Mouse (Mus musculus) MEL (cell line): ENCODE data around the gene Abcc2. TPM values are rescaled to one million over a fixed set of nuclear protein-coding genes. Genes with fewer than 3 reads are reported as not detected.

Source experiments
- DNase-seq: peaks from one replicate; pipeline ENCODE4 v3.0.0; 2011; ENCODE audit warnings: low read depth, low spot score
- H3K27ac ChIP-seq: 2 replicates; pipeline ENCODE4 v1.5.1; 2012; ENCODE audit warnings: low read depth, mild to moderate bottlenecking, control low read depth, low read length, moderate library complexity; ENCODE audit not compliant: control insufficient read depth
- H3K27me3 ChIP-seq, 2 experiments: fragments of 150-350 bp in 1 of 2; sonication (generic) in 1 of 2; 2 replicates each; pipeline ENCODE4 v1.6.1; 2012; ENCODE audit warnings: low read length in 2 of 2, mild to moderate bottlenecking in 2 of 2, improper control_type of control experiment in 1 of 2, moderate library complexity in 1 of 2; ENCODE audit not compliant: insufficient read depth in 2 of 2, control insufficient read depth in 1 of 2
- H3K36me3 ChIP-seq, 2 experiments: 2 replicates each; pipeline ENCODE4 v1.6.1; 2012 to 2014; ENCODE audit warnings: low read length in 2 of 2, improper control_type of control experiment in 1 of 2, inconsistent platforms in 1 of 2, mild to moderate bottlenecking in 1 of 2; ENCODE audit not compliant: insufficient read depth in 2 of 2, control insufficient read depth in 1 of 2
- H3K4me1 ChIP-seq, 2 experiments: fragments of 150-350 bp in 1 of 2; sonication (generic) in 1 of 2; 2 replicates each; pipeline ENCODE4 v1.6.1; 2012; ENCODE audit warnings: low read length in 2 of 2, improper control_type of control experiment in 1 of 2, mild to moderate bottlenecking in 1 of 2; ENCODE audit not compliant: insufficient read depth in 2 of 2, control insufficient read depth in 1 of 2
- H3K4me3 ChIP-seq, 2 experiments: fragments of 150-350 bp in 1 of 2; sonication (generic) in 1 of 2; 2 replicates each; pipeline ENCODE4 v1.5.1; 2012; ENCODE audit warnings: low read depth in 2 of 2, low read length in 2 of 2, mild to moderate bottlenecking in 2 of 2, moderate library complexity in 2 of 2, control low read depth in 1 of 2, improper control_type of control experiment in 1 of 2; ENCODE audit not compliant: control insufficient read depth in 1 of 2, insufficient read depth in 1 of 2
- H3K79me2 ChIP-seq: 2 replicates; pipeline ENCODE4 v1.6.1; 2012; ENCODE audit warnings: mild to moderate bottlenecking, low read length, moderate library complexity; ENCODE audit not compliant: control insufficient read depth, poor library complexity, insufficient read depth
- H3K9ac ChIP-seq: 2 replicates; pipeline ENCODE4 v1.6.1; 2012; ENCODE audit warnings: low read depth, mild to moderate bottlenecking, control low read depth, low read length, moderate library complexity; ENCODE audit not compliant: control insufficient read depth, poor library complexity, severe bottlenecking
- H3K9me3 ChIP-seq: fragments of 150-350 bp; sonication (generic); replicated peaks from 2 replicates; pipeline ENCODE4 v1.6.1; 2012; ENCODE audit warnings: mild to moderate bottlenecking, low read length, improper control_type of control experiment, moderate library complexity; ENCODE audit not compliant: insufficient read depth
- CHD1 ChIP-seq: IDR thresholded peaks from 2 replicates; pipeline ENCODE4 v1.6.1; 2012; ENCODE audit warnings: low read depth, mild to moderate bottlenecking, inconsistent platforms, low read length, improper control_type of control experiment
- GABPA ChIP-seq: IDR thresholded peaks from 2 replicates; pipeline ENCODE4 v1.6.1; 2012; ENCODE audit warnings: low read depth, mild to moderate bottlenecking, inconsistent platforms, low read length, improper control_type of control experiment, moderate library complexity
- KAT2A ChIP-seq: conservative IDR thresholded peaks from 2 replicates; pipeline ENCODE4 v1.6.1; 2012; ENCODE audit warnings: low read depth, low read length, improper control_type of control experiment, inconsistent platforms
- MAZ ChIP-seq: IDR thresholded peaks from 2 replicates; pipeline ENCODE4 v1.6.1; 2012; ENCODE audit warnings: low read depth, mild to moderate bottlenecking, inconsistent platforms, low read length, improper control_type of control experiment
- POLR2AphosphoS5 ChIP-seq: IDR thresholded peaks from 2 replicates; pipeline ENCODE4 v1.6.1; 2012; ENCODE audit warnings: low read depth, borderline replicate concordance, mild to moderate bottlenecking, inconsistent platforms, low read length, moderate library complexity, mixed read lengths
- RCOR1 ChIP-seq: IDR thresholded peaks from 2 replicates; pipeline ENCODE4 v1.6.1; 2012; ENCODE audit warnings: low read depth, mild to moderate bottlenecking, inconsistent platforms, low read length, improper control_type of control experiment
- TAL1 ChIP-seq: IDR thresholded peaks from 2 replicates; pipeline ENCODE4 v1.6.1; 2012; ENCODE audit warnings: mild to moderate bottlenecking, inconsistent platforms, low read length, moderate library complexity, mixed read lengths
- USF1 ChIP-seq: IDR thresholded peaks from 2 replicates; pipeline ENCODE4 v1.6.1; 2014; ENCODE audit warnings: low read depth, mild to moderate bottlenecking, inconsistent platforms, low read length, improper control_type of control experiment, moderate library complexity
- polyA plus RNA-seq, 2 experiments: library from polyadenylated mRNA; stranded (reverse) in 1 of 2; unstranded in 1 of 2; fragments of >175 nt in 1 of 2; fragments of >200 nt in 1 of 2; gene quantifications; 2 replicates each; pipeline versions ENCODE4 v1.2.1 to v1.2.4; 2012; ENCODE audit warnings: low replicate concordance in 2 of 2, low read depth in 1 of 2; ENCODE audit not compliant: insufficient read length in 2 of 2, insufficient read depth in 1 of 2, missing spikeins in 1 of 2
- total RNA-seq: library from RNA; depleted of rRNA; stranded (reverse); fragments of 300-350 nt; gene quantifications from 2 replicates; pipeline ENCODE4 v1.2.3, GENCODE M21; 2012; rRNA removed

Abcc2 gene
- total and polyA plus RNA-seq, 3 experiments = 0.04 TPM; not detected in 2

DNA sequence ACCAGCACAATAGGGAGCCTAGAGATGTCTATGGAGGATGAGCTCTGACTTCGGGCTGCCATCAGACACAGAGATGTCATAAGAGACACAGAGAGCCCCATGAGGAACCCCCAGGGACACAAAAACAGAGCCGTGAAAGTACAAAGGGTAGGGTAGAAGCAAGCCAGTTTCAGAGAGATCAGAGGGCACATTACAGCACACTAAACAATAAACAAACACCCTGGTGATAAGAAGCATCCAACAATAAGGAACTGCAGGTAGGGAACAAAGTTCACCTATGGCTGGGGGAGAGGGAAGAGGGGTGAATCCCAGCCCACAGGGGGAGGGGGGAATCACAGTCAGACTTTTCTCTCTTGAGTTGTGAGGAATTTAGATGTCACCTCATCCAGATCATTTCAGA, 105.7 kb downstream of the Abcc2 start:
- Histone ChIP-seq H3K27me3 (no peaks in the 10 kb centered on the region), H3K9ac (no peak overlapping the region), H3K9me3 (no peaks in the 10 kb centered on the region), H3K4me3 (no peak overlapping the region), H3K79me2 (no peaks in the 10 kb centered on the region), H3K27ac (no peak overlapping the region), H3K4me1 (no peaks in the 10 kb centered on the region; a peak in 1 of 4 replicates), H3K36me3 (no peaks in the 10 kb centered on the region)
- no peak for DNase-seq
- TF ChIP-seq RCOR1 (no peak), CHD1 (no peak), KAT2A (no peak), TAL1 (no peak), USF1 (no peak), MAZ (no peak), POLR2AphosphoS5 (no peak), GABPA (no peak)

Other genes with a start within 250 kb of the Abcc2 start
- gene Nkx2-3, start 169.9 kb upstream of the Abcc2 start, total RNA-seq = not detected in 2 replicates
- not detected for gene Nkx2-3, start 169.9 kb upstream of the Abcc2 start, polyA plus RNA-seq
- 57.9 and 58.2 TPM in 2 replicates for gene Slc25a28, start 107.3 kb upstream of the Abcc2 start, total RNA-seq
- gene Slc25a28, start 107.3 kb upstream of the Abcc2 start, polyA plus RNA-seq = 100 to 1,000 TPM in 1 of 2 experiments, not detected in 1; 110 TPM
- gene Entpd7, start 92.5 kb upstream of the Abcc2 start, total RNA-seq = 7.7 and 8.0 TPM in 2 replicates
- 1 to 10 TPM in 1 of 2 experiments, not detected in 1; 4.2 TPM for gene Entpd7, start 92.5 kb upstream of the Abcc2 start, polyA plus RNA-seq
- 10.0 and 10.1 TPM in 2 replicates for gene Cutc, start 29.2 kb upstream of the Abcc2 start, total RNA-seq
- gene Cutc, start 29.2 kb upstream of the Abcc2 start, polyA plus RNA-seq = 10 to 100 TPM in 1 of 2 experiments, not detected in 1; 18.8 TPM
- gene Cox15, start 29.2 kb upstream of the Abcc2 start, total RNA-seq = 30.1 and 32.4 TPM in 2 replicates
- gene Cox15, start 29.2 kb upstream of the Abcc2 start, polyA plus RNA-seq = 10 to 100 TPM; 30.2 to 59.1 TPM
- gene Dnmbp, start 158.0 kb downstream of the Abcc2 start, total RNA-seq = 5.4 and 6.2 TPM in 2 replicates
- gene Dnmbp, start 158.0 kb downstream of the Abcc2 start, polyA plus RNA-seq = 1 to 10 TPM in 1 of 2 experiments, not detected in 1; 9.4 TPM
- gene Cpn1, start 204.4 kb downstream of the Abcc2 start, total RNA-seq = 0.27 and 0.39 TPM in 2 replicates
- gene Cpn1, start 204.4 kb downstream of the Abcc2 start, polyA plus RNA-seq = under 1 TPM in 1 of 2 experiments, not detected in 1; 0.33 TPM
- not detected in 2 replicates for gene Cyp2c23, start 247.0 kb downstream of the Abcc2 start, total RNA-seq
- gene Cyp2c23, start 247.0 kb downstream of the Abcc2 start, polyA plus RNA-seq = not detected